Mouse (Mus musculus): Measurements from ENCODE around the gene Hes3. TPM values are rescaled to one million over a fixed set of nuclear protein-coding genes. Genes with fewer than 3 reads are reported as not detected.
A peak's percentile ranks its signal among the peaks of the same experiment; 100 is the strongest.

Hes3 gene
- polyA plus RNA-seq, 1 experiment from 2014 or later, result 0.24 TPM

DNA sequence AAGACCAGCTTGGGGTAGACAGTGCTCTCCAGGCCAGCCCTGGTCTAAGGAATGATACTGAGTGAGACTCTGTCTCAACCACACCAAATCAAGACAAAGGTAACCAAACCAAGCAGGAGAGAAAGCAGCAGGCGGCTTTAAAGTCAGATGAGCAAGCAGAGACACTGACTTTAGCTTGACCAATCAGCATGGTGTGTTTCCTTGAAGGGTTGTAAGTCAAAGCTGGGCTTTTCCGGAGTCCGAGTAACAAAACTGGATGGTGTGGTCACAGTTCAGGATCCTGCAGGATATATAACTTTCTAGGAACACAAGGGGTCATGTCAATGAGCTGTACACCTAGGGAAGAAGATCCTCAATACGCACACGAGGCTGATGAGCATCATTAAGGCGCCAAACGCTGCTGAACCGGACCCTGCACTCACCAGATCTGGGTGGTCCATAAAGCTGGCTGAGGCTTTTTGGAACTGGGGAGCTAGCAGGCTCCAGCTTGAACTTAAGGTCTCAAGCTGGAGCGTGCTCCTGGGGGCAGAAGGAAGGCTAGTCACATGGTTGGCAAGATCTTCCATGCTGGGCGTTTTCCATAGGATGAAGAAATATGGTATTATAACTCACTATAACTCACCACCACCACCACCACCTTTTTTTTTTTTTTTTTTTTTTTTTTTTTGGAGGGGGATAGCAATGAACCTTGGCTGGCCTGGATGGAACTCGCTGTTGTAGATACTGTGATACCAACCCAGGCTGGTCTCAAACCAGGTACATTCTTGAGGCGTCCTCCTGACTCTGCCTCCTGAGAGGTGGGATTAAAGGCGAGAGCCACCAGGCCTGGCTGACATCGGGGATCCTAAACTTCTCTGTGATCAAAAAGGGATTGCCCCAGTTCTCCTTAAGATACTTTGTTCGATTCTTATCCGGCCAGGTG is 33.4 kb upstream of the Hes3 start:
- H3K4me1 ChIP-seq (replicated peaks), result peaks cover 20% of the 10 kb centered on the region
- 54% methylated on average over 16 of the region's 16 CpGs for WGBS
- H3K9ac ChIP-seq, result no peak overlapping the region
- H3K4me2 ChIP-seq, result peak overlapping the region; percentile 64
- H3K9me3 ChIP-seq, result no peaks in the 10 kb centered on the region
- H3K27me3 ChIP-seq, result peaks cover 3% of the 10 kb centered on the region; the same call in 1 of the 2 replicates
- ATAC-seq (ENCODE audit: low read depth), result peak; percentile 32; the same call in 1 of the 2 replicates
- peaks cover 22% of the 10 kb centered on the region for H3K36me3 ChIP-seq
- H3K27ac ChIP-seq (replicated peaks), result no peak overlapping the region
- H3K4me3 ChIP-seq, result peak overlapping the region; percentile 76

DNA sequence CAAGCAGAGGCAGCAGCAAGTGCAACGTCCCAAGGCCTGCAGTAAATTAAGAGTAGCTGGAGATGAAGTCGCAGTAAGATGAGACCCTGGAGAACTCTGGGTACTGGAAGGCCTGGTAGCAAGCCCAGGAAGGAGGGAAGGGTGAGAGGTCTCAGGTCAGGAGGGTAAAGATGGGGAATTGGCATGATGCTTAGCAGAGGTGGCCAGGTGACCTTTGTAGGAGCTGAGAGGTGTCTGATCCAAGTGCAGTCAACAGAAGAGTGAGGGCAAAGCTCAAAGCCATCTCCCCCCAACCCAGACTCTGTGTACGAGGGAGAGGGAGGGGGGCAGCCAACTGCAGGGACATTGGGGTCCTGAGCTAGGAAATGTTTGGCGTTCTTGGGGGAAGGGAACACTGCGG is 30.0 kb upstream of the Hes3 start:
- Histone ChIP-seq H3K4me2 (no peak overlapping the region), H3K4me1 (replicated peaks) (peaks cover 11% of the 10 kb centered on the region), H3K9ac (no peak overlapping the region), H3K9me3 (no peaks in the 10 kb centered on the region), H3K27ac (replicated peaks) (no peak overlapping the region), H3K36me3 (no peaks in the 10 kb centered on the region), H3K4me3 (no peak overlapping the region), H3K27me3 (peaks cover 30% of the 10 kb centered on the region)
- 61% methylated on average over 5 of the region's 5 CpGs for WGBS
- ATAC-seq (ENCODE audit: low read depth), result no peak

DNA sequence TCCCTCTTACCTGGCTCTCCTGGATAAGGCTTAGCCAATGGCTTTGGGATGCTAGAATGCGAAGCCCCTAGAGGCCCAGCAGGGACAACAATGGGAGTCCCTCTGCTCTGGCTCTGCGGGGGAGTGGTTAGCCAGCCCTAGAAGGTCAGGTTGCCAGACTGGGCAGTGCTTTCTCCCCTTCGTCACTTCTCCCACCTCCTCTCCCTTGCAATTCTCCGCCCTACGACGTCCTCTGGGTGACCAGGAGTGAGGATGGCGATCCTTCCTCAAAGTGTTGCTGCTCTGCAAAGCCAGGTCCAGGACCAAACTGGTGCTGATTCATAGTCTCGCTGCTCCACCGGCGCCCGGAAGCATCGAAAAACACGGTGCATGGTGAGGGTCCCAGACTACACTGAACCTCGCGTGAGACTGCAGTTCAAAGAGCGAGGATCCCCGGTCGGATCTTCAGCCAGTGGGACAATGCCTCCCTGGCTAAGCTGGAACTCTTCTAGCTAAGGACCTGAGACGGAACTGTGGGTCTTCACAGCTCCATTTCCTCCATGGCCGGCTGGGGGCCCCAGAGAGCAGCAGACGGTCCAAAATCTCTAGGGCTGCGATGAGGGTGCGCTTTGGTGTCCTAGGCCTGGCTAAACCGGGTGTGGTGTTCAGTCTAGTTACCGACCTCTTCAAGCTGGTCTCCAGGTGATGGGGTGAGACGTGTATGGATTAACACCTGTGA is 27.2 kb upstream of the Hes3 start, which contains the start of gene Rnf207:
Rnf207 (minus strand) TSS at position 477 of the 718 bp plus-strand sequence.
- no peaks in the 10 kb centered on the region for H3K9me3 ChIP-seq
- no peaks in the 10 kb centered on the region for H3K36me3 ChIP-seq
- H3K27ac ChIP-seq (replicated peaks), result no peak within 1 kb of the TSS
- peak within 1 kb of the TSS; percentile 27; the same call in 1 of the 2 replicates for H3K9ac ChIP-seq
- peaks cover 58% of the 10 kb centered on the region for H3K27me3 ChIP-seq
- peak within 1 kb of the TSS; percentile 15 for H3K4me3 ChIP-seq
- 4% methylated on average over 26 of the region's 26 CpGs for WGBS
- no peak for ATAC-seq (ENCODE audit: low read depth)
- H3K4me1 ChIP-seq (replicated peaks), result peaks cover 25% of the 10 kb centered on the region
- H3K4me2 ChIP-seq, result peak within 1 kb of the TSS; percentile 35

- Histone ChIP-seq H3K9me3 (no peaks in the 10 kb centered on the region), H3K9ac (no peak overlapping the region), H3K36me3 (no peaks in the 10 kb centered on the region), H3K27ac (replicated peaks) (no peak overlapping the region), H3K27me3 (peaks cover 69% of the 10 kb centered on the region), H3K4me3 (no peak overlapping the region), H3K4me1 (replicated peaks) (peaks cover 35% of the 10 kb centered on the region), H3K4me2 (no peak overlapping the region)
- no peak for ATAC-seq (ENCODE audit: low read depth)
- 87% methylated on average over 6 of the region's 6 CpGs for WGBS
These were observed 26.2 kb upstream of the Hes3 start for GRCm38 (mm10) chr4:152317631-152318033.

- no peaks in the 10 kb centered on the region for H3K36me3 ChIP-seq
- under 1% methylated on average over 43 of the region's 43 CpGs for WGBS
- peak overlapping the region; percentile 50 for H3K9ac ChIP-seq
- H3K4me3 ChIP-seq, result peak overlapping the region; percentile 32
- H3K9me3 ChIP-seq, result no peaks in the 10 kb centered on the region
- no peak overlapping the region for H3K27ac ChIP-seq (replicated peaks)
- no peak for ATAC-seq (ENCODE audit: low read depth)
- H3K27me3 ChIP-seq, result peaks cover 85% of the 10 kb centered on the region
- peaks cover 41% of the 10 kb centered on the region for H3K4me1 ChIP-seq (replicated peaks)
- peak overlapping the region; percentile 55 for H3K4me2 ChIP-seq
These were observed 24.2 kb upstream of the Hes3 start for GRCm38 (mm10) chr4:152315498-152316213.

DNA sequence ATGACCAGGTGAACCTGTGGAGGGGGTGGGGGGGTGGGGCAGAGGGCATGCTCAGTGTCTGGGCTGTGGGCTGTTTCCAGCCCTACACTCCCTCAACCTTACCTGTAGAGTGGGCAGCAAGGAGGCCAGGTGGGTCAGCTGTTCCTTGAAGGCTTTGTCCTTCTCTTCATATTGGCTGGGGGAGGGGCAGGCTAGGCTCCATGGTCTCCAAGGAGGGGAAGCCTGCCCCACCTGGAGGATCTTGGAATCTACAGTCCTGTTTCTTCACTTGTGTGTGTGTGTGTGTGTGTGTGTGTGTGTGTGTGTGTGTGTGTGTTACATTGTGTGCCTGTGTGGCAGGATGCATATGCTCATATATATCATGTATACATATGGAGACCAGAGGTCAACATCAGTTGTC is 22.5 kb upstream of the Hes3 start:
- Histone ChIP-seq H3K9me3 (no peaks in the 10 kb centered on the region), H3K9ac (peak overlapping the region; percentile 67; the same call in 1 of the 2 replicates), H3K27me3 (peaks cover 94% of the 10 kb centered on the region), H3K27ac (replicated peaks) (no peak overlapping the region), H3K36me3 (peaks cover 2% of the 10 kb centered on the region; the same call in 1 of the 2 replicates), H3K4me1 (replicated peaks) (peaks cover 39% of the 10 kb centered on the region), H3K4me2 (peak overlapping the region; percentile 59), H3K4me3 (peak overlapping the region; percentile 34)
- ATAC-seq (ENCODE audit: low read depth), result 0 out of 2 replicates have a peak, but pooled peaks have one; percentile 20

DNA sequence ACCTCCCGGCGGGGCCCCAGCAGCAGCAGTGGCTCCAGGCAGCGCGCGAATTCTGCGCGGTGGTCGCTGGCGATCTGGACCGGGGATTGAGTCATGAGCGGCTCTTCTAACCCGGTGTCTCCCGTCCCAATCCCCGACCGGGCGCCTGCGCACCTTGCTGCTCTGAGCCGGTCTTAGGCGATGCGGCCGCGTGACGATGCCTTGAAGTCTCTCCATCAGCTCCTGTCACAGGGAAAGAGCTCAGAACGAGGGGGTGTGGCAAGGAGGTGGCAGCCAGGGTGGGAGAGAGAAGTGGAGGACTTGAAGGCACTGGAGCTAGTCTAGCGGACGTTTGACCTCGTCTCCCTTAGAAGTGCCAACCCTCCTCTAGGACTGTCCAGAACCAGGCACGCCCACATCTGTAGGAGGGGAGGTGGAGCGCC is 21.8 kb upstream of the Hes3 start:
- under 1% methylated on average over 29 of the region's 29 CpGs for WGBS
- H3K4me1 ChIP-seq (replicated peaks), result peaks cover 32% of the 10 kb centered on the region
- H3K27ac ChIP-seq (replicated peaks), result no peak overlapping the region
- peaks cover 87% of the 10 kb centered on the region for H3K27me3 ChIP-seq
- H3K36me3 ChIP-seq, result peaks cover 7% of the 10 kb centered on the region; the same call in 1 of the 2 replicates
- H3K9ac ChIP-seq, result peak overlapping the region; percentile 67
- peak; percentile 54 for ATAC-seq (ENCODE audit: low read depth)
- peak overlapping the region; percentile 34 for H3K4me3 ChIP-seq
- no peaks in the 10 kb centered on the region for H3K9me3 ChIP-seq
- peak overlapping the region; percentile 59 for H3K4me2 ChIP-seq

DNA sequence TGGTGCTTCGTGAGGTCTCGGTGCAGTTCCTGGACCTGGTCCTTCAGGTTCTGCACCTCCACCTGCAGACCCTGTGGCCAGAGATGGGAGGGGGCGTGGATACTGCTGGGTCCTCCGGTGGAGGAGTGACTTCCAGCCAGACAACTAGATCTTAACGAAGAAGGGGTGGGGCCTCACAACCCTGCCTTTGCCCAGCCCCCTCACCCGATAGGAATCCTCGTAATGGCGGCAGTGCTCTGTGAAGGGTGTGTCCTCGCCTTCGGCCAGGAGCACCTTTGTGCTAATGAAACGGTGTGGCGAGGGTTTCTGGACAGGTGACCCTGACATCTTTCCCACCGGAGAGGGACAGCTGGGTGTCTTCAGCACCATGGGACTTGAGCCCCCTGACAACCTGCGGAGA is 20.7 kb upstream of the Hes3 start:
- H3K4me3 ChIP-seq, result peak overlapping the region; percentile 34
- peaks cover 77% of the 10 kb centered on the region for H3K27me3 ChIP-seq
- H3K36me3 ChIP-seq, result peaks cover 14% of the 10 kb centered on the region; the same call in 1 of the 2 replicates
- no peak for ATAC-seq (ENCODE audit: low read depth)
- H3K4me2 ChIP-seq, result peak overlapping the region; percentile 59
- H3K27ac ChIP-seq (replicated peaks), result no peak overlapping the region
- H3K9me3 ChIP-seq, result no peaks in the 10 kb centered on the region
- 4% methylated on average over 14 of the region's 14 CpGs for WGBS
- H3K4me1 ChIP-seq (replicated peaks), result peaks cover 37% of the 10 kb centered on the region
- 0 out of 2 replicates have a peak overlapping the region, but pooled peaks have one; percentile 67 for H3K9ac ChIP-seq

- Histone ChIP-seq H3K4me2 (no peak overlapping the region), H3K27me3 (peaks cover 30% of the 10 kb centered on the region), H3K9me3 (no peaks in the 10 kb centered on the region), H3K4me3 (no peak overlapping the region), H3K9ac (no peak overlapping the region), H3K36me3 (peaks cover 36% of the 10 kb centered on the region), H3K27ac (replicated peaks) (no peak overlapping the region), H3K4me1 (replicated peaks) (peaks cover 34% of the 10 kb centered on the region)
- WGBS, result 80% methylated on average over 9 of the region's 9 CpGs
- ATAC-seq (ENCODE audit: low read depth), result no peak
These were observed 16.1 kb upstream of the Hes3 start for GRCm38 (mm10) chr4:152307542-152307941.

GRCm38 (mm10) chr4:152305991-152306390 is 14.5 kb upstream of the Hes3 start:
- peak overlapping the region; percentile 22 for H3K9ac ChIP-seq
- H3K27me3 ChIP-seq, result peaks cover 15% of the 10 kb centered on the region
- no peak overlapping the region for H3K4me2 ChIP-seq
- peaks cover 30% of the 10 kb centered on the region for H3K4me1 ChIP-seq (replicated peaks)
- peak overlapping the region; percentile 69 for H3K27ac ChIP-seq (replicated peaks)
- no peak for ATAC-seq (ENCODE audit: low read depth)
- H3K4me3 ChIP-seq, result no peak overlapping the region
- H3K9me3 ChIP-seq, result no peaks in the 10 kb centered on the region
- H3K36me3 ChIP-seq, result peaks cover 52% of the 10 kb centered on the region
- 42% methylated on average over 6 of the region's 6 CpGs for WGBS

DNA sequence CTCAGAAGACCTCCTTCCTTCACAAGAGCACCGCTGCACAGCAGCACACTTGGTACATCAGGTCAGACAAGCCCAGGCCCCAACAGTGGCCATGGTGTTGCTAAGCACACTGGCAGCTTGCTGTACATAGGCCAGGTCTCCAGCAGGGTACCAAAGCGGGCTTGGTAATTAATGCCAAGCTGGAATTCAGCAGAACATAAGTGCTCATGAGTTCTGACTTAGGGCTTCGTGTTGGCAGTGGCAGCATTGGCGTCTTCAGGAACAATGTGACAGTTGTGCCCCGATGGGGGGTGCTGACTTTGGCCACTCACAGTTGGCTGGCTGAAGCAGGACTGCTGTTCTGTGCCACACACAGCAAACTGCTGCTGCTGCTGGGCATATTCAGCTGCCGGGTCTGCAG is 13.2 kb upstream of the Hes3 start:
- H3K27ac ChIP-seq (replicated peaks), result no peak overlapping the region
- ATAC-seq (ENCODE audit: low read depth), result no peak
- peaks cover 2% of the 10 kb centered on the region for H3K27me3 ChIP-seq
- H3K4me2 ChIP-seq, result no peak overlapping the region
- H3K4me1 ChIP-seq (replicated peaks), result peaks cover 30% of the 10 kb centered on the region
- H3K4me3 ChIP-seq, result no peak overlapping the region
- no peaks in the 10 kb centered on the region for H3K9me3 ChIP-seq
- no peak overlapping the region for H3K9ac ChIP-seq
- peaks cover 62% of the 10 kb centered on the region for H3K36me3 ChIP-seq
- WGBS, result 87% methylated on average over 6 of the region's 6 CpGs

All from neural tube, embryonic 13.5 days (tissue).